In the genomic region with DNA sequence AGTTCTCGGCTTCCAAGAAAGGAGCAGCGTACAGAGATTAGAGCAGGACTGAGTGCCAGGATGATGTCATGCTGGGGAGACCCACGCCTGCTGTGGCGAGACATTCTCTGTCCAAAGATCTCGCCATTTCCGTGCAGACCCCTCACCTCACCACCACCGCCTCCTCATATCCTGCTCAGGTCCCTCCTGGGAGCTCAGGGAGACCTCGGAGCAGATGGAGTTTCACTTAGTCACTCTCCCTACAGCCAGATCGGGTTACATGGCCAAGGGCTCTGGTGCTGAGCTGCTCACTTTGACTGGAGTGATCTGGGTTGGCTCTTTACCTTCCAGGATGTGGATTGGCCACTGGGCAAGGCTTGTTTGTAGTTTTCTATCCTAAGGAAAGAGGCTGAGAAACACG, we compare ENCODE assay signal across 10 mouse cellular contexts. TPM values are rescaled to one million over a fixed set of nuclear protein-coding genes. Genes with fewer than 3 reads are reported as not detected.
DNase-seq lines count a peak whose midpoint lies in the region; ATAC-seq and TF ChIP-seq lines count a peak whose summit lies in the region.
"Had no signal": no experiment of that assay in that cellular context is flagged by ENCODE, and none has a peak within 500 bp of the region (broad histone marks: within the 10 kb centered on the region; RNA-seq: fewer than 3 reads in every experiment).

No protein-coding gene starts in this region.

- no peak overlapping the region for H3K4me3 ChIP-seq in kidney, embryonic 14.5 days (ENCODE audit: low read length)
- no peak overlapping the region for H3K4me3 ChIP-seq in embryonic facial prominence, embryonic 14.5 days (ENCODE audit: low read depth, low read length)
- H3K4me3 ChIP-seq in hindbrain, postnatal 0 days (ENCODE audit: low read length), result no peak overlapping the region
- H3K4me3 ChIP-seq: heart, adult 2 months had no signal

- no peaks in the 10 kb centered on the region for H3K4me1 ChIP-seq in kidney, embryonic 14.5 days (ENCODE audit: control insufficient read depth, insufficient read depth, low read length)
- 0 out of 2 replicates have a peak, but pooled peaks cover 5% of the 10 kb centered on the region for H3K4me1 ChIP-seq in embryonic facial prominence, embryonic 14.5 days (ENCODE audit: control insufficient read depth, insufficient read depth, low read length)
- no peaks in the 10 kb centered on the region for H3K4me1 ChIP-seq in hindbrain, postnatal 0 days (ENCODE audit: insufficient read depth, low read length)

- no peaks in the 10 kb centered on the region for H3K9me3 ChIP-seq in kidney, embryonic 14.5 days (ENCODE audit: control insufficient read depth, low read length)
- H3K9me3 ChIP-seq in embryonic facial prominence, embryonic 14.5 days (ENCODE audit: control insufficient read depth, low read length), result no peaks in the 10 kb centered on the region
- H3K9me3 ChIP-seq in hindbrain, postnatal 0 days (ENCODE audit: low read length), result no peaks in the 10 kb centered on the region

- TF ChIP-seq CTCF in hindbrain, postnatal 0 days (IDR thresholded peaks at IDR 0.05; ENCODE audit: low read depth), result no peak

- WGBS in kidney, embryonic 14.5 days, result 17% methylated on average over 10 of the region's 10 CpGs
- WGBS in embryonic facial prominence, embryonic 14.5 days, result 24% methylated on average over 10 of the region's 10 CpGs
- 40% methylated on average over 10 of the region's 10 CpGs for WGBS in hindbrain, postnatal 0 days

- H3K27me3 ChIP-seq in kidney, embryonic 14.5 days (ENCODE audit: control insufficient read depth, insufficient read depth, low read length), result no peaks in the 10 kb centered on the region
- H3K27me3 ChIP-seq in embryonic facial prominence, embryonic 14.5 days (replicated peaks; ENCODE audit: control insufficient read depth, insufficient read depth, low read length), result no peaks in the 10 kb centered on the region
- H3K27me3 ChIP-seq in hindbrain, postnatal 0 days (ENCODE audit: insufficient read depth, low read length), result no peaks in the 10 kb centered on the region

- no peak overlapping the region for H3K27ac ChIP-seq in kidney, embryonic 14.5 days (ENCODE audit: low read depth, low read length)
- H3K27ac ChIP-seq in embryonic facial prominence, embryonic 14.5 days (replicated peaks; ENCODE audit: low read depth, low read length), result no peak overlapping the region
- no peak overlapping the region for H3K27ac ChIP-seq in hindbrain, postnatal 0 days
- H3K27ac ChIP-seq: heart, adult 2 months had no signal

- no peak overlapping the region for H3K9ac ChIP-seq in kidney, embryonic 14.5 days (ENCODE audit: low read depth, low read length)
- H3K9ac ChIP-seq in embryonic facial prominence, embryonic 14.5 days (ENCODE audit: low read depth, low read length), result no peak overlapping the region
- H3K9ac ChIP-seq in hindbrain, postnatal 0 days (replicated peaks; ENCODE audit: low read length), result no peak overlapping the region

- peak; percentile 93 for ATAC-seq in kidney, embryonic 14.5 days (ENCODE audit: low FRiP score, low TSS enrichment)
- ATAC-seq in embryonic facial prominence, embryonic 14.5 days (ENCODE audit: low read depth), result peak; percentile 71; the same call in 1 of the 2 replicates
- no peak for ATAC-seq in hindbrain, postnatal 0 days

- DNase-seq in kidney, adult 9 months, result no peak
- DNase-seq in ZHBTc4 (ENCODE audit: low read depth, low spot score), result peak; percentile 2
- DNase-seq in embryonic facial prominence, embryonic 14.5 days (ENCODE audit: low spot score), result peak; percentile 59
- no peak for DNase-seq in hindbrain, postnatal 0 days (ENCODE audit: low spot score)
- no peak for DNase-seq in layer of hippocampus, adult 8-10 months (ENCODE audit: low spot score in 2 of 2)
- DNase-seq in natural killer cell, adult 2 months (ENCODE audit: low spot score in 2 of 2), result no peak
- DNase-seq: cerebellum, adult 11 months; thymus, adult 18-20 months had no signal

- H3K4me2 ChIP-seq in kidney, embryonic 14.5 days (replicated peaks; ENCODE audit: low read depth, low read length), result peak overlapping the region; percentile 20
- peak overlapping the region; percentile 8; the same call in 1 of the 2 replicates for H3K4me2 ChIP-seq in embryonic facial prominence, embryonic 14.5 days (ENCODE audit: low read depth, low read length)
- peak overlapping the region; percentile 6; the same call in 1 of the 2 replicates for H3K4me2 ChIP-seq in hindbrain, postnatal 0 days (ENCODE audit: low read depth, low read length)

- no peaks in the 10 kb centered on the region for H3K36me3 ChIP-seq in kidney, embryonic 14.5 days (ENCODE audit: control insufficient read depth, insufficient read depth, low read length)
- H3K36me3 ChIP-seq in embryonic facial prominence, embryonic 14.5 days (ENCODE audit: control insufficient read depth, insufficient read depth, low read length), result no peaks in the 10 kb centered on the region
- H3K36me3 ChIP-seq in hindbrain, postnatal 0 days (ENCODE audit: insufficient read depth, low read length), result no peaks in the 10 kb centered on the region

RNA-seq across cellular contexts. Expression of a gene that starts 18.5 kb away (rescaled TPM):
- polyA plus RNA-seq in kidney, embryonic 14.5 days (2014; fragmentation: Nextera tagmentation; extraction: Ambion mirVana), result 8.7 and 16.6 TPM in 2 replicates
- 95.7 and 97.5 TPM in 2 replicates for polyA plus RNA-seq in embryonic facial prominence, embryonic 14.5 days (2014; fragmentation: Nextera tagmentation; extraction: Ambion mirVana)
- total RNA-seq in hindbrain, postnatal 0 days (2014; rRNA removed), result 166 and 184 TPM in 2 replicates
- polyA plus RNA-seq in hindbrain, postnatal 0 days (2015; fragmentation: Nextera tagmentation; extraction: Ambion mirVana), result 35.8 and 37.7 TPM in 2 replicates
- total RNA-seq in layer of hippocampus, adult 8-10 months (2022), result 1 to 10 TPM; 2.1 to 4.3 (median 2.7) TPM

Comparison
In these comparisons a context has a peak if more than half of its experiments do, and no peak if none do; other contexts are left out.
1. DNase-seq: peak in ZHBTc4 (single experiment) and embryonic facial prominence, embryonic 14.5 days (single experiment); none in kidney, adult 9 months (single experiment), hindbrain, postnatal 0 days (single experiment), layer of hippocampus, adult 8-10 months (0 of 2) and natural killer cell, adult 2 months (0 of 2).
2. Peak in every context shown above with its lines, with median percentiles within 50 percentile points of each other: H3K4me2 ChIP-seq.